Comparison of ENCODE assay signal across 8 mouse cellular contexts in the genomic region with DNA sequence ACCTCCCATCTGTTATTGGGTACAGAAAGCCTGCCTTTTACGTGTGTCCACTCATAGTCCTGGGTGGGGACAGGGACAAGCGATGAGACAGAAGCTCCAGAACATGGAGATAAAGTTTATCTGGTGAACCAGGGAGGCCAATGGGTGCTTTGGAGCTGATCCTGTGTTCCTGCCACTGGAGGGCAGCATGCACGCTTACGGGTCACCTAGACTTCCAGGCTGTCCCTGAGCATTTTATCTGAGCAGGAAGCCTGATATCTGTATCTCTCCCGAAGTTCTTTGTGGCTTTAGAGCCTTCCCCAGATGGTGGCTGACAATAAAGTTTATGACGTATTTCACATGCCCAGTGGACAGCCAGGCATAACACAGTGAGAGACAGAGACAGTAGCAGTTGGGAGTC. TPM values are rescaled to one million over a fixed set of nuclear protein-coding genes. Genes with fewer than 3 reads are reported as not detected.
DNase-seq lines count a peak whose midpoint lies in the region; ATAC-seq and TF ChIP-seq lines count a peak whose summit lies in the region.

No protein-coding gene starts in this region.

- DNase-seq in kidney, adult 18-20 months = peak; percentile 21
- DNase-seq in kidney, adult 11 months = no peak
- DNase-seq in G1E (ENCODE audit: low spot score) = peak; percentile 75
- DNase-seq in brain, adult 2 months (ENCODE audit: low read depth, low spot score) = peak; percentile 73
- peak; percentile 58 for DNase-seq in hindbrain, embryonic 11.5 days (ENCODE audit: low spot score)
- DNase-seq in left cerebral cortex, postnatal 4 days = peak; percentile 51
- DNase-seq in midbrain, postnatal 0 days (ENCODE audit: low spot score) = peak; percentile 67
- no peak for DNase-seq in thymus, postnatal 25 days

- H3K27me3 ChIP-seq in G1E (ENCODE audit: insufficient read depth, low read length) = no peaks in the 10 kb centered on the region
- H3K27me3 ChIP-seq in hindbrain, embryonic 11.5 days (ENCODE audit: control insufficient read depth, insufficient read depth, low read length) = no peaks in the 10 kb centered on the region
- H3K27me3 ChIP-seq in midbrain, postnatal 0 days (ENCODE audit: insufficient read depth, low read length) = no peaks in the 10 kb centered on the region

- H3K9ac ChIP-seq in hindbrain, embryonic 11.5 days (ENCODE audit: low read depth, low read length) = no peak overlapping the region
- no peak overlapping the region for H3K9ac ChIP-seq in midbrain, postnatal 0 days (replicated peaks; ENCODE audit: low read length, poor library complexity, severe bottlenecking)

- intact Hi-C loops in left cerebral cortex, postnatal 4 days (cut with DNase I) = no loop called here

- ATAC-seq in G1E (ENCODE audit: extremely low read depth, insufficient number of reproducible peaks, low FRiP score, poor library complexity, severe bottlenecking) = peak; percentile 78
- no peak for ATAC-seq in hindbrain, embryonic 11.5 days (ENCODE audit: low FRiP score)
- ATAC-seq in midbrain, postnatal 0 days (ENCODE audit: low FRiP score) = no peak

- H3K36me3 ChIP-seq in G1E (replicated peaks) = peaks cover 95% of the 10 kb centered on the region
- no peaks in the 10 kb centered on the region for H3K36me3 ChIP-seq in hindbrain, embryonic 11.5 days (ENCODE audit: control insufficient read depth, insufficient read depth, low read length)
- H3K36me3 ChIP-seq in midbrain, postnatal 0 days (ENCODE audit: insufficient read depth, low read length) = no peaks in the 10 kb centered on the region

- peak; percentile 59 for TF ChIP-seq CTCF in G1E (IDR thresholded peaks at IDR 0.05; ENCODE audit: low read depth, low read length)
- peak; percentile 83 for TF ChIP-seq CTCF in midbrain, postnatal 0 days (IDR thresholded peaks at IDR 0.05)

- H3K4me1 ChIP-seq in G1E (ENCODE audit: insufficient read depth, low read depth, low read length) = peaks cover 34% of the 10 kb centered on the region
- no peaks in the 10 kb centered on the region for H3K4me1 ChIP-seq in hindbrain, embryonic 11.5 days (replicated peaks; ENCODE audit: control insufficient read depth, insufficient read depth, low read length)
- no peaks in the 10 kb centered on the region for H3K4me1 ChIP-seq in midbrain, postnatal 0 days (ENCODE audit: insufficient read depth, low read length)

- H3K4me2 ChIP-seq in hindbrain, embryonic 11.5 days (replicated peaks; ENCODE audit: low read depth, low read length) = no peak overlapping the region
- H3K4me2 ChIP-seq in midbrain, postnatal 0 days (ENCODE audit: low read depth, low read length, poor library complexity, severe bottlenecking) = no peak overlapping the region

- WGBS in hindbrain, embryonic 11.5 days = 45% methylated on average over 6 of the region's 6 CpGs
- 33% methylated on average over 6 of the region's 6 CpGs for WGBS in midbrain, postnatal 0 days

- no peaks in the 10 kb centered on the region for H3K9me3 ChIP-seq in G1E (replicated peaks)
- H3K9me3 ChIP-seq in hindbrain, embryonic 11.5 days (ENCODE audit: control insufficient read depth, low read length) = no peaks in the 10 kb centered on the region
- no peaks in the 10 kb centered on the region for H3K9me3 ChIP-seq in midbrain, postnatal 0 days (ENCODE audit: low read length)

- H3K4me3 ChIP-seq in G1E (ENCODE audit: low read depth, low read length) = no peak overlapping the region
- no peak overlapping the region for H3K4me3 ChIP-seq in hindbrain, embryonic 11.5 days (ENCODE audit: low read depth, low read length)
- H3K4me3 ChIP-seq in midbrain, postnatal 0 days (ENCODE audit: low read depth, low read length) = no peak overlapping the region

- H3K27ac ChIP-seq in hindbrain, embryonic 11.5 days (ENCODE audit: low read depth, low read length) = no peak overlapping the region
- H3K27ac ChIP-seq in midbrain, postnatal 0 days (ENCODE audit: low read depth, low read length) = no peak overlapping the region

RNA-seq across cellular contexts. Expression of a gene that starts 41.2 kb away (rescaled TPM):
- total RNA-seq in G1E (2014; fragmentation: Nextera tagmentation) = 25.3 and 28.5 TPM in 2 replicates
- total RNA-seq in G1E (2017) = 10.2 and 11.8 TPM in 2 replicates
- 67.2 and 71.7 TPM in 2 replicates for polyA plus RNA-seq in G1E (2012)
- polyA plus RNA-seq in hindbrain, embryonic 11.5 days (2014; fragmentation: Nextera tagmentation; extraction: Ambion mirVana) = 3.4 and 3.8 TPM in 2 replicates
- 1 to 10 TPM; 4.2 to 6.1 TPM for total RNA-seq in left cerebral cortex, postnatal 4 days (2021)
- 3.7 and 5.5 TPM in 2 replicates for total RNA-seq in midbrain, postnatal 0 days (2014; rRNA removed)
- polyA plus RNA-seq in midbrain, postnatal 0 days (2015; fragmentation: Nextera tagmentation; extraction: Ambion mirVana) = 5.4 and 5.9 TPM in 2 replicates

Comparison
In these comparisons a context has a peak if more than half of its experiments do, and no peak if none do; other contexts are left out.
1. DNase-seq: peak in kidney, adult 18-20 months (single experiment), G1E (single experiment), brain, adult 2 months (single experiment), hindbrain, embryonic 11.5 days (single experiment), left cerebral cortex, postnatal 4 days (single experiment) and midbrain, postnatal 0 days (single experiment); none in kidney, adult 11 months (single experiment) and thymus, postnatal 25 days (single experiment).